In genomic region chr1:152203187-152203586, GRCm38 (mm10) we compare ENCODE assay signal across 12 mouse cellular contexts.
DNase-seq lines count a peak whose midpoint lies in the region; ATAC-seq lines count a peak whose summit lies in the region.
"Had no signal": no experiment of that assay in that cellular context is flagged by ENCODE, and none has a peak within 500 bp of the region (broad histone marks: within the 10 kb centered on the region; RNA-seq: fewer than 3 reads in every experiment).

No protein-coding gene starts in this region.

- H3K27me3 ChIP-seq in embryonic facial prominence, embryonic 11.5 days (ENCODE audit: control insufficient read depth, insufficient read depth, low read length) = no peaks in the 10 kb centered on the region
- no peaks in the 10 kb centered on the region for H3K27me3 ChIP-seq in hindbrain, embryonic 15.5 days
- no peaks in the 10 kb centered on the region for H3K27me3 ChIP-seq in neural tube, embryonic 13.5 days

- no peak; the same call in 1 of the 2 replicates for ATAC-seq in embryonic facial prominence, embryonic 11.5 days (replicated peaks; ENCODE audit: insufficient number of reproducible peaks, low FRiP score, low TSS enrichment, low read depth)
- peak; percentile 27; the same call in 1 of the 2 replicates for ATAC-seq in hindbrain, embryonic 15.5 days (ENCODE audit: low FRiP score, low read depth)
- ATAC-seq in neural tube, embryonic 13.5 days (ENCODE audit: low read depth) = peak; percentile 53
- no peak for ATAC-seq in megakaryocyte progenitor cell, adult 5-6 weeks (replicated peaks; ENCODE audit: poor library complexity)

- no peak overlapping the region for H3K4me2 ChIP-seq in embryonic facial prominence, embryonic 11.5 days (ENCODE audit: low read depth, low read length)
- H3K4me2 ChIP-seq in hindbrain, embryonic 15.5 days = no peak overlapping the region
- no peak overlapping the region for H3K4me2 ChIP-seq in neural tube, embryonic 13.5 days

- DNase-seq in kidney, postnatal 10 days = peak; percentile 30
- no peak for DNase-seq in kidney, adult 8-10 months
- peak; percentile 51 for DNase-seq in embryonic facial prominence, embryonic 11.5 days (ENCODE audit: low spot score)
- no peak for DNase-seq in lung, postnatal 14 days
- DNase-seq: adrenal gland, postnatal 10 days; lung, postnatal 4 days; thymus, postnatal 4 days had no signal

- no peak overlapping the region for H3K27ac ChIP-seq in embryonic facial prominence, embryonic 11.5 days (replicated peaks; ENCODE audit: low read depth, low read length)
- no peak overlapping the region for H3K27ac ChIP-seq in hindbrain, embryonic 15.5 days (replicated peaks)
- peak overlapping the region; percentile 57 for H3K27ac ChIP-seq in neural tube, embryonic 13.5 days (replicated peaks)
- H3K27ac ChIP-seq: heart, embryonic 10.5 days; left cerebral cortex, adult 2 months had no signal

- H3K4me3 ChIP-seq in embryonic facial prominence, embryonic 11.5 days (ENCODE audit: low read depth, low read length) = no peak overlapping the region
- H3K4me3 ChIP-seq in hindbrain, embryonic 15.5 days = no peak overlapping the region
- no peak overlapping the region for H3K4me3 ChIP-seq in neural tube, embryonic 13.5 days
- H3K4me3 ChIP-seq: heart, embryonic 10.5 days; left cerebral cortex, adult 2 months had no signal

- no peaks in the 10 kb centered on the region for H3K36me3 ChIP-seq in embryonic facial prominence, embryonic 11.5 days (replicated peaks; ENCODE audit: control insufficient read depth, insufficient read depth, low read depth, low read length)
- no peaks in the 10 kb centered on the region for H3K36me3 ChIP-seq in hindbrain, embryonic 15.5 days
- no peaks in the 10 kb centered on the region for H3K36me3 ChIP-seq in neural tube, embryonic 13.5 days
- H3K36me3 ChIP-seq: heart, embryonic 10.5 days had no signal

- no peaks in the 10 kb centered on the region for H3K9me3 ChIP-seq in embryonic facial prominence, embryonic 11.5 days (replicated peaks; ENCODE audit: control insufficient read depth, low read length)
- H3K9me3 ChIP-seq in hindbrain, embryonic 15.5 days = no peaks in the 10 kb centered on the region
- no peaks in the 10 kb centered on the region for H3K9me3 ChIP-seq in neural tube, embryonic 13.5 days
- H3K9me3 ChIP-seq: heart, embryonic 10.5 days had no signal

- H3K9ac ChIP-seq in embryonic facial prominence, embryonic 11.5 days (replicated peaks; ENCODE audit: low read length) = no peak overlapping the region
- no peak overlapping the region for H3K9ac ChIP-seq in hindbrain, embryonic 15.5 days
- H3K9ac ChIP-seq in neural tube, embryonic 13.5 days = no peak overlapping the region

- 44% methylated on average over 2 of the region's 2 CpGs for WGBS in embryonic facial prominence, embryonic 11.5 days
- 50% methylated on average over 2 of the region's 2 CpGs for WGBS in hindbrain, embryonic 15.5 days
- WGBS in neural tube, embryonic 13.5 days = 48% methylated on average over 2 of the region's 2 CpGs

- H3K4me1 ChIP-seq in embryonic facial prominence, embryonic 11.5 days (ENCODE audit: control insufficient read depth, insufficient read depth, low read length) = no peaks in the 10 kb centered on the region
- no peaks in the 10 kb centered on the region for H3K4me1 ChIP-seq in hindbrain, embryonic 15.5 days (replicated peaks)
- H3K4me1 ChIP-seq in neural tube, embryonic 13.5 days (replicated peaks) = peaks cover 8% of the 10 kb centered on the region
- H3K4me1 ChIP-seq: heart, embryonic 10.5 days had no signal

Comparison
In these comparisons a context has a peak if more than half of its experiments do, and no peak if none do; other contexts are left out.
1. DNase-seq: peak in kidney, postnatal 10 days (single experiment) and embryonic facial prominence, embryonic 11.5 days (single experiment); none in kidney, adult 8-10 months (0 of 2) and lung, postnatal 14 days (single experiment).
2. ATAC-seq: peak in hindbrain, embryonic 15.5 days (single experiment) and neural tube, embryonic 13.5 days (single experiment); none in embryonic facial prominence, embryonic 11.5 days (single experiment) and megakaryocyte progenitor cell, adult 5-6 weeks (single experiment).